Mouse (Mus musculus): ENCODE measurements around the gene Nipa2. TPM values are rescaled to one million over a fixed set of nuclear protein-coding genes. Genes with fewer than 3 reads are reported as not detected.

The Nipa2 gene
- polyA plus RNA-seq, 1 experiment from 2014 or later, result 55.1 TPM

GRCm38 (mm10) chr7:55966866-55967460 is 4.7 kb upstream of the Nipa2 start:
- Histone ChIP-seq H3K9me3 (replicated peaks; ENCODE audit: control insufficient read depth, low read length) (no peaks in the 10 kb centered on the region), H3K36me3 (replicated peaks; ENCODE audit: control insufficient read depth, insufficient read depth, low read depth, low read length) (no peaks in the 10 kb centered on the region), H3K4me3 (ENCODE audit: low read depth, low read length) (no peak overlapping the region), H3K27ac (replicated peaks; ENCODE audit: low read depth, low read length) (no peak overlapping the region), H3K27me3 (ENCODE audit: control insufficient read depth, insufficient read depth, low read length) (no peaks in the 10 kb centered on the region), H3K4me2 (ENCODE audit: low read depth, low read length) (no peak overlapping the region), H3K9ac (replicated peaks; ENCODE audit: low read length) (no peak overlapping the region), H3K4me1 (ENCODE audit: control insufficient read depth, insufficient read depth, low read length) (0 out of 2 replicates have a peak, but pooled peaks cover 2% of the 10 kb centered on the region)
- no peak for DNase-seq (ENCODE audit: low spot score)
- no peak for ATAC-seq (replicated peaks; ENCODE audit: insufficient number of reproducible peaks, low FRiP score, low TSS enrichment, low read depth)
- WGBS, result 28% methylated on average over 3 of the region's 3 CpGs

- WGBS, result 95% methylated on average over 1 of the region's 1 CpGs
- H3K4me2 ChIP-seq (ENCODE audit: low read depth, low read length), result no peak overlapping the region
- no peak overlapping the region for H3K27ac ChIP-seq (replicated peaks; ENCODE audit: low read depth, low read length)
Measured at GRCm38 (mm10) chr7:55960506-55960905, 1.8 kb downstream of the Nipa2 start.

GRCm38 (mm10) chr7:55959801-55960200 is 2.5 kb downstream of the Nipa2 start:
- Histone ChIP-seq H3K36me3 (replicated peaks; ENCODE audit: control insufficient read depth, insufficient read depth, low read depth, low read length) (no peaks in the 10 kb centered on the region), H3K27me3 (ENCODE audit: control insufficient read depth, insufficient read depth, low read length) (no peaks in the 10 kb centered on the region), H3K4me3 (ENCODE audit: low read depth, low read length) (no peak overlapping the region), H3K4me2 (ENCODE audit: low read depth, low read length) (no peak overlapping the region), H3K9me3 (replicated peaks; ENCODE audit: control insufficient read depth, low read length) (no peaks in the 10 kb centered on the region), H3K9ac (replicated peaks; ENCODE audit: low read length) (no peak overlapping the region), H3K4me1 (ENCODE audit: control insufficient read depth, insufficient read depth, low read length) (no peaks in the 10 kb centered on the region), H3K27ac (replicated peaks; ENCODE audit: low read depth, low read length) (no peak overlapping the region)
- WGBS, result 95% methylated on average over 3 of the region's 3 CpGs
- ATAC-seq (replicated peaks; ENCODE audit: insufficient number of reproducible peaks, low FRiP score, low TSS enrichment, low read depth) (no peak), DNase-seq (ENCODE audit: low spot score) (no peak)

More at GRCm38 (mm10) chr7:55960506-55960905, 1.8 kb downstream of the Nipa2 start:
- no peak overlapping the region for H3K4me3 ChIP-seq (ENCODE audit: low read depth, low read length)
- no peaks in the 10 kb centered on the region for H3K36me3 ChIP-seq (replicated peaks; ENCODE audit: control insufficient read depth, insufficient read depth, low read depth, low read length)
- no peaks in the 10 kb centered on the region for H3K27me3 ChIP-seq (ENCODE audit: control insufficient read depth, insufficient read depth, low read length)
- no peaks in the 10 kb centered on the region for H3K4me1 ChIP-seq (ENCODE audit: control insufficient read depth, insufficient read depth, low read length)
- H3K9me3 ChIP-seq (replicated peaks; ENCODE audit: control insufficient read depth, low read length), result no peaks in the 10 kb centered on the region
- no peak overlapping the region for H3K9ac ChIP-seq (replicated peaks; ENCODE audit: low read length)
- DNase-seq (ENCODE audit: low spot score) (no peak), ATAC-seq (replicated peaks; ENCODE audit: insufficient number of reproducible peaks, low FRiP score, low TSS enrichment, low read depth) (no peak)

GRCm38 (mm10) chr7:55957916-55958315 is 4.4 kb downstream of the Nipa2 start:
- Histone ChIP-seq H3K36me3 (replicated peaks; ENCODE audit: control insufficient read depth, insufficient read depth, low read depth, low read length) (no peaks in the 10 kb centered on the region), H3K9ac (replicated peaks; ENCODE audit: low read length) (no peak overlapping the region)

GRCm38 (mm10) chr7:55957178-55957577 is 5.1 kb downstream of the Nipa2 start:
- no peak overlapping the region for H3K27ac ChIP-seq (replicated peaks; ENCODE audit: low read depth, low read length)
- H3K36me3 ChIP-seq (replicated peaks; ENCODE audit: control insufficient read depth, insufficient read depth, low read depth, low read length), result no peaks in the 10 kb centered on the region
- no peaks in the 10 kb centered on the region for H3K27me3 ChIP-seq (ENCODE audit: control insufficient read depth, insufficient read depth, low read length)
- 88% methylated on average over 3 of the region's 3 CpGs for WGBS
- no peaks in the 10 kb centered on the region for H3K9me3 ChIP-seq (replicated peaks; ENCODE audit: control insufficient read depth, low read length)
- no peak overlapping the region for H3K4me3 ChIP-seq (ENCODE audit: low read depth, low read length)
- H3K4me2 ChIP-seq (ENCODE audit: low read depth, low read length), result no peak overlapping the region
- DNase-seq (ENCODE audit: low spot score), result no peak
- H3K4me1 ChIP-seq (ENCODE audit: control insufficient read depth, insufficient read depth, low read length), result no peaks in the 10 kb centered on the region
- no peak overlapping the region for H3K9ac ChIP-seq (replicated peaks; ENCODE audit: low read length)
- no peak for ATAC-seq (replicated peaks; ENCODE audit: insufficient number of reproducible peaks, low FRiP score, low TSS enrichment, low read depth)

More at GRCm38 (mm10) chr7:55957916-55958315, 4.4 kb downstream of the Nipa2 start:
- Histone ChIP-seq H3K27me3 (ENCODE audit: control insufficient read depth, insufficient read depth, low read length) (no peaks in the 10 kb centered on the region), H3K9me3 (replicated peaks; ENCODE audit: control insufficient read depth, low read length) (no peaks in the 10 kb centered on the region), H3K4me2 (ENCODE audit: low read depth, low read length) (no peak overlapping the region), H3K4me1 (ENCODE audit: control insufficient read depth, insufficient read depth, low read length) (no peaks in the 10 kb centered on the region), H3K27ac (replicated peaks; ENCODE audit: low read depth, low read length) (no peak overlapping the region), H3K4me3 (ENCODE audit: low read depth, low read length) (no peak overlapping the region)
- DNase-seq (ENCODE audit: low spot score) (no peak), ATAC-seq (replicated peaks; ENCODE audit: insufficient number of reproducible peaks, low FRiP score, low TSS enrichment, low read depth) (no peak)
- WGBS, result 94% methylated on average over 4 of the region's 4 CpGs

- no peak overlapping the region for H3K9ac ChIP-seq (replicated peaks; ENCODE audit: low read length)
- no peaks in the 10 kb centered on the region for H3K27me3 ChIP-seq (ENCODE audit: control insufficient read depth, insufficient read depth, low read length)
- no peaks in the 10 kb centered on the region for H3K36me3 ChIP-seq (replicated peaks; ENCODE audit: control insufficient read depth, insufficient read depth, low read depth, low read length)
- H3K4me1 ChIP-seq (ENCODE audit: control insufficient read depth, insufficient read depth, low read length), result no peaks in the 10 kb centered on the region
- H3K27ac ChIP-seq (replicated peaks; ENCODE audit: low read depth, low read length), result no peak overlapping the region
- H3K9me3 ChIP-seq (replicated peaks; ENCODE audit: control insufficient read depth, low read length), result no peaks in the 10 kb centered on the region
- no peak for DNase-seq (ENCODE audit: low spot score)
- ATAC-seq (replicated peaks; ENCODE audit: insufficient number of reproducible peaks, low FRiP score, low TSS enrichment, low read depth), result no peak
- no peak overlapping the region for H3K4me3 ChIP-seq (ENCODE audit: low read depth, low read length)
- no peak overlapping the region for H3K4me2 ChIP-seq (ENCODE audit: low read depth, low read length)
- 92% methylated on average over 2 of the region's 2 CpGs for WGBS
Measured at GRCm38 (mm10) chr7:55956054-55956453, 6.2 kb downstream of the Nipa2 start.

GRCm38 (mm10) chr7:55938341-55938740 is 23.9 kb downstream of the Nipa2 start:
- Histone ChIP-seq H3K27me3 (ENCODE audit: control insufficient read depth, insufficient read depth, low read length) (no peaks in the 10 kb centered on the region), H3K9ac (replicated peaks; ENCODE audit: low read length) (no peak overlapping the region), H3K4me3 (ENCODE audit: low read depth, low read length) (no peak overlapping the region), H3K4me1 (ENCODE audit: control insufficient read depth, insufficient read depth, low read length) (no peaks in the 10 kb centered on the region), H3K9me3 (replicated peaks; ENCODE audit: control insufficient read depth, low read length) (no peaks in the 10 kb centered on the region), H3K4me2 (ENCODE audit: low read depth, low read length) (no peak overlapping the region), H3K36me3 (replicated peaks; ENCODE audit: control insufficient read depth, insufficient read depth, low read depth, low read length) (no peaks in the 10 kb centered on the region), H3K27ac (replicated peaks; ENCODE audit: low read depth, low read length) (no peak overlapping the region)
- no peak; the same call in 1 of the 2 replicates for ATAC-seq (replicated peaks; ENCODE audit: insufficient number of reproducible peaks, low FRiP score, low TSS enrichment, low read depth)
- 91% methylated on average over 4 of the region's 4 CpGs for WGBS
- DNase-seq (ENCODE audit: low spot score), result no peak

- 92% methylated on average over 2 of the region's 2 CpGs for WGBS
- Histone ChIP-seq H3K9me3 (replicated peaks; ENCODE audit: control insufficient read depth, low read length) (no peaks in the 10 kb centered on the region), H3K4me2 (ENCODE audit: low read depth, low read length) (no peak overlapping the region), H3K36me3 (replicated peaks; ENCODE audit: control insufficient read depth, insufficient read depth, low read depth, low read length) (peaks cover 3% of the 10 kb centered on the region), H3K9ac (replicated peaks; ENCODE audit: low read length) (no peak overlapping the region), H3K27me3 (ENCODE audit: control insufficient read depth, insufficient read depth, low read length) (no peaks in the 10 kb centered on the region), H3K4me1 (ENCODE audit: control insufficient read depth, insufficient read depth, low read length) (no peaks in the 10 kb centered on the region), H3K27ac (replicated peaks; ENCODE audit: low read depth, low read length) (no peak overlapping the region), H3K4me3 (ENCODE audit: low read depth, low read length) (no peak overlapping the region)
- DNase-seq (ENCODE audit: low spot score) (no peak), ATAC-seq (replicated peaks; ENCODE audit: insufficient number of reproducible peaks, low FRiP score, low TSS enrichment, low read depth) (no peak)
Measured at GRCm38 (mm10) chr7:55935025-55935424, 27.3 kb downstream of the Nipa2 start.
